Mouse (Mus musculus) urinary bladder, postnatal 25 days (tissue): Measurements from ENCODE around the gene Suclg2.

Experiments used
- DNase-seq: peaks from one replicate; pipeline ENCODE4 v3.0.0; 2022; ENCODE audit warnings: low spot score

Gene Suclg2

DNA sequence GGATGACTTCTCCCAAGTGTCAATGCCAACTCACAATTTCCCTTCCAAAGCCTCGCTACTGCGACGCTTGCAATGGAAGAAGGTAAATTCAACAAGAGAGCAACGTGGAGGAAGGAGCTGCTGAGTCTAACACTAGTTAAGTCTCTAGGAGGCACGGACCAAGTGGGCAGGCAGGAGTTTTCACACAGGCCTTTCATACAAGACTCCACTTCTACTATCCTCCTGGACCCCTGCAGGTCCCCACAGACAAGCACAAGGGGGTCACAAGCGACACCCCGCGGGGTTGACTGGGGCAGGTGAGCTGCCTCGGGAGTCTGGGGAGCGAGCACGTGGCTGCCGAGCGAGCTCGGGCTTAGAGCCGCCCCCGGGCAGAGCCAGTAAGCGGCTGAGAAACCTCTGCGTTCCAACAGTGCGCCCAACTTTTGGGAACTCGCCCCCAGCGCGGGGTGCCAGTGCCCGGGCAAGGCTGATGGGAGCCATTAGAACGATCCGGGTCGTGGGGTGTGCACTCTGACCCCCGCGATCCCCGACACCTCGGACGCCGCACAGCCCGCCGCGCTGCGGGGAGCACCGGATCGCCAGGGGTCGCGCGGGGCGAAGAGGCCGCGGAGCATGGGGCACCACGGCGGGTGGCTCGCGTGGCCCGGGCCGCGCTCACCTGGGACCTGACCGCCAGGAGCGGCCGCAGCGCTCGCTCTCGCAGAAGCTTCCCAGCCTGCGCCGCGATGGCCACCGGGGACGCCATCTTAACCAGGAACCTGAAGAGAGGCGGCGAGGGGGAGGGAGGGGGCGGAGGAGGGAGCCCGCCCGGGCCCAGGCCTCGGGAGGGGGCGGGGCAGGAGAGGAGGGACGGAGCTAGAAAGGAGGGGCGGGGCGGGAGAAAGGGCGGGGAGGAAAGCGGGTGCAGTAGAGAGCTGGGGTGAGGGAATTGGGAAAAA lies at the start of gene Suclg2:
TSS of gene Suclg2 (minus strand) at position 770 of the 938 bp plus-strand sequence.
- peak; percentile 84 for DNase-seq

- no peak for DNase-seq
These were observed 48.0 kb upstream of the Suclg2 start for GRCm38 (mm10) chr6:95766566-95766965.

- no peak for DNase-seq
These were observed 41.1 kb upstream of the Suclg2 start for GRCm38 (mm10) chr6:95759558-95760172.

- DNase-seq, result no peak
These were observed 23.8 kb upstream of the Suclg2 start for GRCm38 (mm10) chr6:95742378-95742777.

- DNase-seq, result no peak
These were observed 13.2 kb upstream of the Suclg2 start for GRCm38 (mm10) chr6:95731570-95732367.

GRCm38 (mm10) chr6:95729399-95729798 lies 10.8 kb upstream of the Suclg2 start:
- DNase-seq, result no peak

- DNase-seq, result no peak
These were observed 6.7 kb upstream of the Suclg2 start for GRCm38 (mm10) chr6:95725281-95725680.

DNA sequence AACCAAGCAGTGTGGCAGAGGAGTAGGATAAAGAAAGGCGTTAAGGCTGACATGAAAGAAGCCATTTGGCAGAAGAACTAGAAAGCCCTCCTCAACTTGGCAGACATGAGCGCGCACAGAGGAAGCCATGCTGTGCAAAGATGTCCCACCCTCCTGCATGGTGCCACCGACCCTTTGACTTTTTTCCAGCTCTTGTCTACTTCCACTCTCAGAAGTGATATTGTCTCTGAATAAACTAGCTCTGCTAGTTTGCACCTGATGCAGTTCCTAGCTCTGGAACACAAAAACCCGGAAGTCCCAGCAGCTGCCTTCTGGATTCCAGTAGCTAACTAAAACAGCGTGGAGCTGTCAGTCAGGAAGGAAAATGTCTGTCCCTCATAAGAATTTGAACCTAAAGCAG lies 4.8 kb upstream of the Suclg2 start:
- no peak for DNase-seq

- no peak for DNase-seq
These were observed 1.2 kb upstream of the Suclg2 start for GRCm38 (mm10) chr6:95719791-95720190.

DNA sequence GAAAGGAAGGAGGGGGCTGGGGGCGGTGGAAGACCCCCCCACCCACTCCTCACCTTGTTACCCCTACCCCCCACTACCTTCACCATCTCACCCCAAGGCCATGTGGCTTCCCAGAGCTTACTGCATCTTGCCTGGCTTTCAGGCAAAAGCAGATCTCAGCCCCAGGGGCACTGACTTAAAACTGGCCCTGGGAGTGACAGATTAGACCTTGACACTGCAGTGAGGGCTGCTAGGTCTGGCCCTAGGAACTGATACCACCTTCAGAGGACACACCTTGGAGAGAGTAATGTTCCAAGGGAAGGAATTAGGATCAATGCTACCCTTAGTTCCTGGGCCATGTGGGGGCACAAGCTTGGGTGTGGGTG lies 351 bp upstream of the Suclg2 start:
- DNase-seq, result no peak

DNA sequence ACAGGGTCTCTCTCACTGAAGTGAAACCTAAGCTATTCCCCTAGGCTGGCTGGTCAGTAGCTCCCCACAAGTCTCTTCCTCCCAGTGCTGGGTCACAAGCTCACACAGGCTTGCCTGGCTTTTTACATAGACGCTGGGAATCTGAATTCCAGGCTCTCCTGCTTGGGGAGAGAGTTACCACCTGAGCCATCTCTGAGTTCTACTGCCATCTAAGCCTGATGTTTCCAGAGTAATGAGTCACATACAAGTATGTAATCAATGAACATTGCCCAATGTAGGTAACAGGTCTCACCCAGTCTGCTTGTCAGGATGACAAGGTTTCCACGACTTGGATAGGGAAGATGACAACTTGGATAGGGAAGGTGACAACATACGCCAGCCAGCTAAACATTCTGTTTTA lies 1.5 kb downstream of the Suclg2 start:
- DNase-seq, result no peak

GRCm38 (mm10) chr6:95716476-95716875 lies 2.1 kb downstream of the Suclg2 start:
- DNase-seq, result no peak

DNA sequence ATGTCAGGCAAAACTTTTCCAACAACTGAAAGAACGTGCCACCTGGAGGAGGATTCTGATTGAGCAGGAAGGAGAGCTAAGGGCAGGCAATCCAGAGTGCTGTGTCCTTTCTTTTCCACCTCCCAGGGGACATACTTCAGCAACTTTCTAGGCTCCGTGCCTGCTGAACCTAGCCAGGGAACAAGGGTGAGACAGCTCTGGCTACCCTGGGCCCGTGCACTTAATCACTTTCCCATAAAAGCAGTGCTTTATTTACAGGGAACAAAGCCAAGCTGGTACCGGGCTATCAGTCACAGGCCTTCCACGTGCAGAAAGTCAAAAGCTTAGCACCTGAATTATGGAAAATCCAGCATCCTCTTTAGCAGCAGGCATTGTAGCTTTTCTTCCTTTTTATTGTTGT lies 5.4 kb downstream of the Suclg2 start:
- DNase-seq, result no peak

DNA sequence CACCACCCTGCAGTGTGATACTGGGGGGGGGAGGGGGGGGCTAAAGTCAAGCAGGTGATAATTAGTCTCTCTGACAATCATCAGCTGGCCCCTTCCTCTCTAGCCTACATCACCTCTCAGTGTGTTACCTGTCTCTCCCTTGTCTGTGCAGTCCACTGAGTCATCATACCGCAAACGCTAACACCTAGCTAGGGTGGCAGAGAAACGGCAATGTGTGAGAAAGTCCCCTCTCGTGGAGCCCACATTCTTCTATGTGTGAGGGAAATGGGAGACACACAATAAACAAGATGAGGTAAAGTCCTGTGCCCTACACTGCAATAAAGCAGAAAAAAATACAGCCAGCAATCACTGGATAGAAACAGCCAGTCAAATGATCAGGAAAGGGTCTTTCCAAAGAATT lies 6.5 kb downstream of the Suclg2 start:
- DNase-seq, result no peak

GRCm38 (mm10) chr6:95711671-95712070 lies 6.9 kb downstream of the Suclg2 start:
- DNase-seq, result no peak

GRCm38 (mm10) chr6:95710886-95711285 lies 7.7 kb downstream of the Suclg2 start:
- DNase-seq, result no peak

DNA sequence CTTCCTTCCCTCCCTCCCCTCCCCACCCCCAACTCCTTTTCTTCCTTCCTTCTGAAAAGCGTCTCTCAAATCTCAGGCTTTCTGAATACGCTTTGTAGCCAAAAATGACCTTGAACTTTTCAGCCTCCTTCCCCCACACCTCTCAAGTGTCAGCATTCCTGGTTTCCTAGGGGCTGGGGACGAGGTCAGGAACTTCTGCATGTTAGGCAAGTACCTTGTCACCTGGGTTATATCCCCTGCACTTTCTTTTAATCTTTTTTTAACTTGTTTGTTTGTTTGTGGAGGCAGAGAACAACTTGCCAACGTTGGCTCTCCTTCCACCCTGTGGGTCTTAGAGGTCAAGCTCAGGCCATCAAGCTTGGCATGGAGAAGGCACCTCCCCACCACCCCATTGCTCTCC lies 9.1 kb downstream of the Suclg2 start:
- no peak for DNase-seq

DNA sequence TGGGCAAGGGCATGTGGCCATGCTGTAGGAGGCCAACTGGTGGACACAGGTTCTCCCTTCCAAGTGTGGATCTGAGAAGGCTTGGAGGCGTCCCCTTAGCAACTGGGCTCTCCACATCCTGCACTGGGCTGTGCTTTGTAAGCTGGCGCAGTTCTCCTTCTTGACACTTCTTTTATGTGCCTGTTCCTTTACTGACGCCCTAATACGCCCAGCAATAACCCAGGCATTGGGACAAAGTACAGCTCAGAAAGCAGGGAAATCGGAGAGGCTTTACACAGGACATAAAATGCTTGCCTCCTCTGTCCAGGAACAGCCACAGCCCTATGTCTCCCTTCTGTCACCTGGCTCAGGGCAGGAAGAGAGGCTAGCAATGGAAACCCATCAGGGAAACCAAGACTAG lies 9.5 kb downstream of the Suclg2 start:
- DNase-seq, result no peak

DNA sequence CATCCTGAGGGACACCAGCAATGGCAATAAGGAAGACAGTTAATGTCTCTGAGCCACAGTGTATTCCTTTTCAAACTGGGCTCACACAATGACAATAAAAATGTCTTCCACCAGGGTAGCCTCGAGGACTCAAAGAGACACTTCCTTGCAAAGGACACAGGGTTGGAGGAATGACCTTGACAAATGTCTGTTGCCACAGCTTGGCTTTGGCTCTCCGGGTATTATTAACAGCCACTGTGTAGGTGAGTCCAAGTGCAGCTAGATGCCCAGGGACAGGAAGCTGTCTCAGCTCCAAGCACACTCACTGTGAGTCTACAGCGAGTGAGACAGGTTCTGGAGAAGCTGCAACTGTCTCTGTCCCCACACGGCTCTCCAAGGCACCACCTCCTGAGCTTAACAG lies 14.0 kb downstream of the Suclg2 start:
- DNase-seq, result no peak

- DNase-seq, result no peak
These were observed 16.4 kb downstream of the Suclg2 start for GRCm38 (mm10) chr6:95702200-95702599.

- no peak for DNase-seq
These were observed 16.8 kb downstream of the Suclg2 start for GRCm38 (mm10) chr6:95701786-95702185.

DNA sequence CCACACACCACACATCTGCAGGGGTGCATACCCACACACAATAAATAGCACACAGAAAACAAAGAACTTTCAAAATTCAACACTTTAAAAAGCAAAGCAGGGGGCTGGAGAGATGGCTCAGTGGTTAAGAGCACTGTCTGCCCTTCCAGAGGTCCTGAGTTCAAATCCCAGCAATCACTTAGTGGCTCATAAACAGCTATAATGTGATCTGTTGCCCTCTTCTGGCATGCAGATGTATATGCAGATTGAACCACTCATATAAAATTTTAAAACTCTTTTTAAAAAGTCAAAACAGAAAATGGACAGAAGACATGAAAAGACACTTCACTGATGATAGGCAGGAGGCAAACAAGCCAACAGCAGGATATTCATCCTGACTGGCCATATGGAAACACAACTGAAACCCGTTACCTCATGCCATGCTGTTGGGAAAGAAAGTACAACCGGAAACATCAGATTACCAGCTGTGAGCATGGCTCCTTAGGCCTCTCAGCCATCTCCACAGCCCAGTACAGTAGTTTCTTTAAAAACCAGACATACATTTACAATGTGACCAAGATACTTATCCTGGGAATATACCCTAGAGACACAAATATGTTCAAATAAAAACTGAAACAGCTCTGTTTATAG lies 17.5 kb downstream of the Suclg2 start:
- no peak for DNase-seq
